Mouse (Mus musculus) cerebellum, adult 2 months (tissue): ENCODE measurements around the gene Gm10309. TPM values are rescaled to one million over a fixed set of nuclear protein-coding genes. Genes with fewer than 3 reads are reported as not detected.
"Not testable (repeated sequence)": the region's sequence is repeated elsewhere in the genome, so short reads cannot be mapped to it uniquely, and the experiment has no call there.

ENCODE experiments used
- DNase-seq, 2 experiments: peaks; one replicate each; pipeline ENCODE4 v3.0.0; 2021
- H3K27ac ChIP-seq: fragments of 200-500 bp; 2 replicates; pipeline ENCODE4 v1.5.1; 2012; ENCODE audit warnings: low read length, control low read depth, inconsistent platforms; ENCODE audit not compliant: insufficient read depth
- H3K27me3 ChIP-seq: fragments of 200-500 bp; 2 replicates; pipeline ENCODE4 v1.6.1; 2012; ENCODE audit warnings: inconsistent platforms, mild to moderate bottlenecking, low read length, moderate library complexity; ENCODE audit not compliant: control insufficient read depth, insufficient read depth
- H3K4me1 ChIP-seq: fragments of 200-500 bp; 2 replicates; pipeline ENCODE4 v1.6.1; 2011; ENCODE audit warnings: low read length; ENCODE audit not compliant: control insufficient read depth, insufficient read depth
- H3K4me3 ChIP-seq: fragments of 200-500 bp; replicated peaks from 2 replicates; pipeline ENCODE3; 2011; ENCODE audit warnings: mild to moderate bottlenecking, low read depth, low read length, control low read depth; ENCODE audit not compliant: insufficient read depth
- CTCF ChIP-seq: fragments of 200-500 bp; IDR thresholded peaks from 2 replicates; pipeline ENCODE4 v1.5.1; 2011; ENCODE audit warnings: low read depth, mild to moderate bottlenecking, control low read depth, low read length, moderate library complexity, borderline replicate concordance; ENCODE audit not compliant: insufficient read depth
- POLR2A ChIP-seq: fragments of 200-500 bp; IDR thresholded peaks from 2 replicates; pipeline ENCODE4 v1.6.1; 2011; ENCODE audit warnings: low read length, control low read depth, borderline replicate concordance; ENCODE audit not compliant: insufficient read depth
- WGBS: fragments of 180-500 bp; shearing (Covaris S2); methylation state at CpG from one replicate; pipeline ENCODE4 v1.1.7; 2018; 5-methylcytosine and 5-hydroxymethylcytosine counted together
- polyA plus RNA-seq: library from polyadenylated mRNA; depleted of rRNA; stranded (reverse); fragments of >200 nt; gene quantifications from 2 replicates; pipeline ENCODE4 v1.2.3, GENCODE M21; 2012

Gm10309 gene
- polyA plus RNA-seq, 1 experiment: not detected

DNA sequence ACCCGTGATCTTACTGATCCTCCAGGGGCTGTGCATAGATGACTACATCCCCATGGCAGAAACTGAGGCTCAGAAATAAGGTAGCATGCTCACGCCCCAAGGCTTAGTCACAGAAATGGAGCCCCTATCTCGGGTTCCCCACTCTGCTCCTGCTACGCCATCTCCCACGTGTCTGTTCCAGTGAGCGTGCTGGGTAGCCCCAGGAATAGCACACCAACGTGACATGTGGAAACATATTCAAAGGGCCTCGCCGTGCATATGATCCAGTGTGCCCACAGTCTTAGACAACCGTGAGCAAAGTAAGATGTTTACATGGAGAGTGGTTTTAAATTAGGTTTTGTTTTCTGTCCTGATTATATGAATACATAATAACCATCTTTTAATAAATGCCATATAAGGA is 22.4 kb downstream of the Gm10309 start:
- WGBS: 89% methylated on average over 10 of the region's 10 CpGs
- TF ChIP-seq CTCF (no peak), POLR2A (no peak)
- H3K27ac ChIP-seq: no peak overlapping the region
- H3K4me3 ChIP-seq: no peak overlapping the region
- no peaks in the 10 kb centered on the region for H3K4me1 ChIP-seq
- no peak for DNase-seq
- H3K27me3 ChIP-seq: no peaks in the 10 kb centered on the region

DNA sequence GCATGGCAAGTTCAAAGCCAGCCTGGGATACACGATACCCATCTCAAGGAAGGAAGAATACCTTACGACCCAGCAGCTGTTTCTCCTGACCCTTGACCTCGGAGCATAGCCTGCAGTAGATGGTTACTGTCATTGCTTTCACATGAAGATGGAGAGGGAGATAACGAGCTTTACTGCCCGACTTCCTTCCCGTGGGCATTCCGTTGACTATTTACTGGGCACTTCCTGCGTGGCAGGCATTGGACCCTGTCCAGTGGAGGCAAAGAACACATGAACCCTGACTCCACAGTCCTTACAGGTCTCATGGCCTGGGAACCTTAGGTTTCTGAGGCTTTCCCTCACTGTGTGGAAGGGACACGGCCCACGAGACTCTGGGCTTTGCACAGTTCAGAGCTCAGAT is 25.6 kb downstream of the Gm10309 start:
- no peak for DNase-seq
- TF ChIP-seq CTCF (no peak), POLR2A (no peak)
- 0 out of 2 replicates have a peak, but pooled peaks cover 2% of the 10 kb centered on the region for H3K4me1 ChIP-seq
- no peak overlapping the region for H3K4me3 ChIP-seq
- no peaks in the 10 kb centered on the region for H3K27me3 ChIP-seq
- no peak overlapping the region for H3K27ac ChIP-seq
- 85% methylated on average over 10 of the region's 10 CpGs for WGBS

DNA sequence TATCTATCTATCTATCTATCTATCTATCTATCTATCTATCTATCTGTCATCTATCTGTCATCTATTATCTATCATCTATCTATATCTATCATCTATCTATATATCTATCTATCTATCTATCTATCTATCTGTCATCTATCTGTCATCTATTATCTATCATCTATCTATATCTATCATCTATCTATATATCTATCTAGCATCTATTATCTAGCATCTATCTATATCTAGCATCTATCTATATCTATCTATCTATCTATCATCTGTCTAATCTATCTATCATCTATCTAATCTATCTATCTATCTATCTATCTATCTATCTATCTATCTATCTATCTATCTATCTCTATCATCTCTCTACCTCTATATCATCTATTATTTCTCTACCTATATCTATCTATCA is 27.6 kb downstream of the Gm10309 start:
- not testable (repeated sequence) for H3K27ac ChIP-seq, H3K4me1 ChIP-seq, DNase-seq

GRCm38 (mm10) chr17:86476674-86477073 is 28.4 kb downstream of the Gm10309 start:
- Histone ChIP-seq H3K27ac (no peak overlapping the region), H3K27me3 (no peaks in the 10 kb centered on the region), H3K4me1 (0 out of 2 replicates have a peak, but pooled peaks cover 2% of the 10 kb centered on the region), H3K4me3 (no peak overlapping the region)
- DNase-seq: no peak
- TF ChIP-seq POLR2A (no peak), CTCF (no peak)
- WGBS: 93% methylated on average over 10 of the region's 10 CpGs

More for the DNA sequence above, 27.6 kb downstream of the Gm10309 start:
- H3K4me3 ChIP-seq, H3K27me3 ChIP-seq: not testable (repeated sequence)

- no peaks in the 10 kb centered on the region for H3K27me3 ChIP-seq
- DNase-seq: peak; percentile 72 to 86
- no peak overlapping the region for H3K27ac ChIP-seq
- TF ChIP-seq POLR2A (no peak), CTCF (peak; percentile 84)
- 34% methylated on average over 5 of the region's 5 CpGs for WGBS
- H3K4me1 ChIP-seq: peaks cover 23% of the 10 kb centered on the region
- no peak overlapping the region for H3K4me3 ChIP-seq
These were observed 33.3 kb downstream of the Gm10309 start for GRCm38 (mm10) chr17:86471684-86472083.

GRCm38 (mm10) chr17:86470160-86470559 is 34.9 kb downstream of the Gm10309 start:
- TF ChIP-seq POLR2A (no peak), CTCF (no peak)
- 94% methylated on average over 5 of the region's 5 CpGs for WGBS
- H3K4me1 ChIP-seq: peaks cover 28% of the 10 kb centered on the region
- H3K4me3 ChIP-seq: no peak overlapping the region
- no peak for DNase-seq
- H3K27me3 ChIP-seq: no peaks in the 10 kb centered on the region
- no peak overlapping the region for H3K27ac ChIP-seq

DNA sequence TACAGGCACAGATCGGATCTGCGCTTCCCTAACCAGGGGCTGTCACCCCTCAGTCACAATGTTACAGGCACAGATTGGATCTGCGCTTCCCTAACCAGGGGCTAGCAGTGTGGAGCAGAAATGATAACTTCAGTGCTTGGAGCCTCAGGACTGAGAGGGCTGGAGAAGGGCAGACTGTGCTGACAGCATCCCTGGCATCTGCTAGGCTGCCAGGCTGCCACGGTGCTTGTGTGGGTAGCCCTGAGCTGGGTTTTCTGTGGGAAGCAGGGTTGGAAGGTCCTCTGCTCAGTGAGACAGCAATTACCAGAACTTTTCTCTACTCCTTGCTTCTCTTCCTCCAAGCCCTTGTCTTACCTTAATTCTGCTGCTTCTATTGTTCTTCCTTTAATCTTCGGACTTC is 37.1 kb downstream of the Gm10309 start:
- no peaks in the 10 kb centered on the region for H3K27me3 ChIP-seq
- H3K4me1 ChIP-seq: peaks cover 46% of the 10 kb centered on the region
- TF ChIP-seq CTCF (no peak), POLR2A (no peak)
- WGBS: 71% methylated on average over 5 of the region's 5 CpGs
- no peak overlapping the region for H3K27ac ChIP-seq
- DNase-seq: peak in 1 of 2 experiments; percentile 55
- H3K4me3 ChIP-seq: no peak overlapping the region

GRCm38 (mm10) chr17:86467291-86467898 is 37.6 kb downstream of the Gm10309 start:
- no peaks in the 10 kb centered on the region for H3K27me3 ChIP-seq
- TF ChIP-seq CTCF (no peak), POLR2A (no peak)
- H3K27ac ChIP-seq: no peak overlapping the region
- H3K4me3 ChIP-seq: no peak overlapping the region
- no peak for DNase-seq
- WGBS: 76% methylated on average over 10 of the region's 10 CpGs
- H3K4me1 ChIP-seq: peaks cover 46% of the 10 kb centered on the region
